Mouse (Mus musculus) urinary bladder, postnatal 10 days (tissue): ENCODE results near the gene Gtf2i.

Source experiments
- DNase-seq: peaks from one replicate; pipeline ENCODE4 v3.0.0; 2022; ENCODE audit warnings: low spot score

The Gtf2i gene

GRCm38 (mm10) chr5:134243661-134244436 is 70.7 kb downstream of the Gtf2i start:
- DNase-seq, result no peak

DNA sequence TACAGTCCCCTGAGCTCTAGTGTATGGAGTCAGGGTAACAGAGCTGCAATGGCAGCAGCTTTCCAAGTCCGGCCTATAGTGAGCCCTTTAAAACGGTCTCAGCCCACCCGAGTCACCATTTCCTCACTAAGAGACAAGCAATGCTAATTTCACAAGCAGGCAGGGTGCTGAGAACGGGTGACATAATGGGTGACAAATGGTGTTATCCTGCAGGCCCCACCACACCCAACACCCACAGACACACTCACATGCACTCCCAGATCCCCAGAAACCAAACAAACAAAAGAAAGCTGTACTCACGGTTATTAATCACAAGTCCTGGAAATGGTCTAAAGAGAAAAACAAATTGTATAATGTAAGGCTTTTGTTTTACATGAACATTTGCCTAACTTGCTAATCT is 72.7 kb downstream of the Gtf2i start:
- no peak for DNase-seq

DNA sequence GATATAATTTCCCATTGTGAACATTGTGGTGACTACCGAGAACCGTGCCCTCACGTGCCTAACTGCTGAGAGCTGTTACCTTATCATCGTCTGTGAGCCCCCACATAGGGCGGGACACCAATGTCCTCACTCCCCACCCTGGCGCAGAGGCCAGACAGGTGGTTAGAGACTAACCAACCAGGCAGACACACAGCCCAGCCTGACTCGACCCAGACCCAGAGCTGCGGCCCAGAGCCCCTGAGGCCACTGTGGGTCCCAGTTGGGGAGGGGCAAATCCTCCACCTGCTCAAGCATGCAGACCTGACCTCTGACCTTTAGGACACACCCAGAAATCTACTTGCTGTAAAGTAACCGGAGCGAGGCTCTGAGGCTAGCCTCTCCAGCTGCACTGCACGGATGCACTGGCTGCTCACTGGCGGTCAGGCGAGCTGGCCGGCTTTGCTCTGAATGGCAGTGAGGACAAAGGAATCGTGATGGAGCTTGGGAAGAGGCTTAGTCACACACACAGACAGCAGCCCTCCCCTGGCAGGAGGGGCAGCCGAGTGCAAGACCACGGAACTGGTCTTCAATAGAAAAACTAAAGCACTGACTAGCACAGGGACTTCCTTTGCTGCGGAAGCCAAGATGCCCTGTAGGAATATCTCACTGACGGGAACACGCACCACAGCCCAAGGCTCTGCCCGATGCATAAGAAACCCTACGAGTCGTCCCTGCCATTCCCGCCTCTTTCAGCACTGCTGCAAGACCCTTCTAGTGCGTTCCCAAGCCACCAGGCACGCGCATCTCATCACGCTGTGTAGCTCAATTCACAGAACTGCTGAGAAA is 76.4 kb downstream of the Gtf2i start:
- DNase-seq, result no peak

- DNase-seq, result no peak
Observed at GRCm38 (mm10) chr5:134237508-134237907, 77.1 kb downstream of the Gtf2i start.

DNA sequence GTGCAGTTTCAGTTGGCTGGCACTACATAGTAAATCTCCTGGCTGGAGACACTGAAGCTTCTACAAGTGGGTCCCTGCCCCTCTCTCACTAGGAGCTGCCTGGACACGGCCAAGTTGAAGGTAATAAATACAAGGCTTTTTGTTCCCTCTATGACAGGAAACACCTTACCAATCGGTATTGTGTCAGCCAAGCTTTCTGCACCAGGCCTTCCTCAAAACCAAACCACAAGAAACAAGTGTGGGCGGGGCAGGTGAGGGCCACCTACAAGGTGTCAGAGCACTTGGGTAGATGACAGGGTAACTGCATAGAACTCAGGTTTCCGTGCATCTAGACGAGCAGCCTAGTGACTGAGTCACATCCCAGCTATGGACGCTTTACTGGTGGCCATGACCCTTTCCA is 77.8 kb downstream of the Gtf2i start:
- DNase-seq, result no peak

DNA sequence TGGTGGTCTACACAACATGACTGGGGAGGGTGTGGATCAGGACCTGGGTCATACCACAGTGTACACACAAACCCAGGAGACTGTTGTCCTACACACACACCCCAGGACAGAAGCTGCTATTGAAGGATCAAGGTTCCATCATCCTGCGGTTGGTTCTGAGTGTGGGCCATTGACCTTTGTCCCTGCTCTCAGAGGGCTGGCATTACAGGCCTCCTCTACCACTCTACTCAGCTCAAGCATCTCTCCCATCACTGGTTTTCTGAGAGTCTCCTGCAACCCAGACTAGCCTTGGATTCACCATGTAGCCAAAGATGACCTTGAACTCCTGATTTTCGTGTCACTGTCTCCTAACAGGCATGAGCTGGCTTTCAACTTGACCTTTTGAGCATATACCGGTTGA is 78.3 kb downstream of the Gtf2i start:
- DNase-seq, result no peak

GRCm38 (mm10) chr5:134235111-134235510 is 79.4 kb downstream of the Gtf2i start:
- no peak for DNase-seq

DNA sequence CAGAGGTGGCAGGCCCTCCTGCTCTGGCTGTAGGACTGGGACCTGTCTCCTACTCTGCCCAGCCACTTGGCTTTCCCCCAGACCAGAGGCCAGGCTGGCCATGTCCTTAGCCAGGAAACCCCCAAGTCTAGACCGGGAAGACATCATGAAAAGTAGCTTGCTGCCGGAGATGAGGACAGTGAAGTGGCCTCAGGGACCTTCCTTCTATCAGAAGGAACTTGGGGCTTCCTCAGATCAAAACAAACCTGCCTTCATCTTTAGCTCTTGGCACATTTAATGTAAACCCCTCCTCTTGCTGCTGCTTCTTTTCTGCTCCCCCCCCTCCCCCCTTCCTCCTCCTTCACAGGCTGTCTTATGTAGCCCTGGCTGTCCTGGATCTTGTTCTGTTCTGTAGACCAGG is 80.4 kb downstream of the Gtf2i start:
- DNase-seq, result no peak

GRCm38 (mm10) chr5:134233244-134233651 is 81.3 kb downstream of the Gtf2i start:
- DNase-seq, result no peak

- no peak for DNase-seq
Observed at GRCm38 (mm10) chr5:134232568-134232967, 82.0 kb downstream of the Gtf2i start.

- no peak for DNase-seq
Observed at GRCm38 (mm10) chr5:134232111-134232510, 82.4 kb downstream of the Gtf2i start.

GRCm38 (mm10) chr5:134231376-134231775 is 83.2 kb downstream of the Gtf2i start:
- no peak for DNase-seq

- no peak for DNase-seq
Observed at GRCm38 (mm10) chr5:134229391-134229790, 85.2 kb downstream of the Gtf2i start, which contains the start of gene Ncf1. Gene Ncf1 (minus strand): TSS chr5:134229625.

- DNase-seq, result no peak
Observed at GRCm38 (mm10) chr5:134228249-134228638, 86.3 kb downstream of the Gtf2i start.

- DNase-seq, result no peak
Observed at GRCm38 (mm10) chr5:134227574-134228248, 86.8 kb downstream of the Gtf2i start.

- DNase-seq, result no peak
Observed at GRCm38 (mm10) chr5:134226946-134227345, 87.6 kb downstream of the Gtf2i start.

- DNase-seq, result no peak
Observed at GRCm38 (mm10) chr5:134225110-134225901, 89.3 kb downstream of the Gtf2i start.

DNA sequence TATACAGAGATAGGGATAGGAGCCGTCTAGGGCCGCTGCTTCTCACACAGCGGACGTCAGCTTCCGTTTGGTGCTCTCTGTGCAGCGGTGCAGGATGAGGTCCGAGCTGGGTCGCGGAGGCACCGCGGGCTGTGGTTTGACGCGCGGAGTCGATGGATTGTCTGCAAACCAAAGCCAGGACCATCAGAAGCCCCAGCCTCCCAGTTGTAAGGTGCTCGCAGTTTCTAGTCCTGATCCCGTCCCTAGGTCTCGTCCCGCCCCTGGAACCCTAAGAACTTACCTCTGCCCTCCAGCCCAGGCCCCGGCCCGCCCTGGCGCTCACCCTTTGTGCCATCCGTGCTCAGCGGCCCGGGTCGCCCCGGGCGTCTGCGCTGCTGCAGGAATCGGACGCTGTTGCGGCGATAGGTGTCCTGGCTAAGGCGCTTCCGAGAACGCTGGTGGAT is 92.8 kb downstream of the Gtf2i start:
- DNase-seq, result no peak

DNA sequence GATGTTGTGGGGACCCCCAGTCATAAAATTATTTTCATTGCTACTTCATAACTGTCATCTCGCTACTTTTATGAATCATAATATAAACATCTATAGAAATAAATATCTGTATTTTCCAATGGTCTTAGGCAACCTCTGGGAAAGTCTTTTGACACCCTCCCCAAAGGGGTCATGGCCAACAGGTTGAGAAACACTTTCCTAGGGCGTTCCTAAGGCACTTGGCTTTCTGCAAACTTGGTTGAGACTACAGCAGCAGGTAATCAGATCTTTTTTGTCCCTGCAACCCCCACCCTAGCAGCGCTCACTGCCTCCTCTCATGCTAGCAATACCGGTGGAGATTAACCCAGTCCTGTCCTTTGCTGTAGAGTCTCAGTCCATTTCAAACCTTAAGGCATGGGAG is 93.3 kb downstream of the Gtf2i start:
- DNase-seq, result no peak

DNA sequence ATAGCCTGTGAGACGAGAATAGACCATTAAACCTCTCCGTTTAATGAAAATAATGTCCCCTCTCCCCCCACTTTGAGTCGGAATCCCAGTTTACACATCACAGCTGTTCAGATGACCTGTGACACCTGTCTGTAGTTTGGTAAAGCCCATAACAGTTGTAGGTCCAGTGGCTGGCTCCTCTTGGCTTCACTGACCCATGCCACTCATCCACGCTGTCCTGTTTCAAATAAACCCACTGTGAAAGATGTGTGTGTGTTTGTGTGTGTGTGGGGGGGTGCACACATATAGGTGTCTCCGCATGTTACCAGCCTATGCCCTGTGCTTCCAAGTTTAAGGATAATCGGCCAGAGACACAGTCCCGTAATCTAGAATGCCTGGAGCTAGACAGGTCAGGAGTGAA is 96.7 kb downstream of the Gtf2i start:
- no peak for DNase-seq

DNA sequence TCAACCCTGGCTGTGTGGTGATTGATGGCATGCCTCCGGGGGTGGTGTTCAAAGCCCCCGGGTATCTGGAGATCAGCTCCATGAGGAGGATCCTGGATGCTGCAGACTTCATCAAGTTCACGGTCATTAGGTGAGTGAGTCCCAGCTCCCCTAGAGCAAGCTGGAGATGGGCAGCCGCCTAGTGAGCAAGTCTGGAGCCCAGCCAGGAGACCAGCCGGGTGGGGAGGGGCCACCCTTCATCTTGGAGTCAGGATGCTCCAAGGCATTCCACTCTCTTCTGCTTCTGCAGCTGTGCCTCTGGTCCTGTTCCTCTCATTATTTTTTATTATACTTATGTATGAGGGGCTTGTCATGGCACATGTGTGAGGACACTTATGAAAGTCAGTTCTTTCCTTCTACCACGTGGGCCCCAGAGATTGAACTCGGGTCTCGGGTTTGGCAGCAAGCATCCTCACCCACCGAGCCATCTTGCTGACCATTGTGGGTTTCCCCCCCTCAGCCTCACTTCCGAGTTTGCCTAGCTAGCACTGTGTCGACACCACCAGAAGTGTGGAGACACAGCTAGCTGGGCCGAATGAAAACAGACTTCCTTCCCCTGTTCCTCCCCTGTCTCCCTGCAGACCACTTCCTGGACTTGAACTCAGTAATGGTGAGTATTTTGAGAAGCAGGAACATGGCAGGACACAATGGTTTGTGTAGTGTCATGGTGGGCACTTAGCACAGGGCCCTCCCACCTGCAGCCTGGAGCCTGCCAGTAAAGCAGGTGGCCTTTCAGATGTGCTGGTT is 100.3 kb downstream of the Gtf2i start:
- no peak for DNase-seq
